Mouse (Mus musculus) CD4-positive, CD25-positive, alpha-beta regulatory T cell, adult 4 months (primary cell): Measurements from ENCODE around the gene Fbxo34. TPM values are rescaled to one million over a fixed set of nuclear protein-coding genes. Genes with fewer than 3 reads are reported as not detected.
"Not testable (repeated sequence)": the region's sequence is repeated elsewhere in the genome, so short reads cannot be mapped to it uniquely, and the experiment has no call there.

Experiments used
- ATAC-seq: one replicate; pipeline ENCODE4 v1.8.0; 2017
- polyA plus RNA-seq, 2 experiments: library from polyadenylated mRNA; unstranded; fragments of 100-300 nt; shearing (Covaris generic); gene quantifications; one replicate each; pipeline ENCODE4 v1.2.1; 2017

The Fbxo34 gene
- polyA plus RNA-seq, 2 experiments from 2014 or later = 9.5 to 16.1 TPM

DNA sequence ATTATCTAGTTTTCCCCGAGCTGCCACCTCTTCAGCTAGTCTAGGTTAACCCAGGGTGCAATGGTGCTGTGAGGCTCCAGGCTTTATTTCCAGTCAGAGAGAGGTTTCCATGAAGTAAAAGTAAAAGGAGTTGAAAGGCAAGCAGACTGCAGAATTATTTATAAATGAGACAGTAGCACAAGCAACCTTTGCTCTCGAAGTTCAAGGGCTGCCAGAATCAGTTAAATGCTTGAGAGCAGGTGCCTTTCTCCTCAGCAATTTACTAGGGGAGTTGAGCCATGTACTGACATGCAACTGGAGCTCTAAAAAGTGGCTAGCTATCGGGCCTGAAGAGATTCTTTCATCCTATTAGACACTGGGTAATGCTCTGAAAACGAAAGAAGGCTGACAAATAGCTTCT, 112.9 kb downstream of the Fbxo34 start:
- no peak for ATAC-seq

DNA sequence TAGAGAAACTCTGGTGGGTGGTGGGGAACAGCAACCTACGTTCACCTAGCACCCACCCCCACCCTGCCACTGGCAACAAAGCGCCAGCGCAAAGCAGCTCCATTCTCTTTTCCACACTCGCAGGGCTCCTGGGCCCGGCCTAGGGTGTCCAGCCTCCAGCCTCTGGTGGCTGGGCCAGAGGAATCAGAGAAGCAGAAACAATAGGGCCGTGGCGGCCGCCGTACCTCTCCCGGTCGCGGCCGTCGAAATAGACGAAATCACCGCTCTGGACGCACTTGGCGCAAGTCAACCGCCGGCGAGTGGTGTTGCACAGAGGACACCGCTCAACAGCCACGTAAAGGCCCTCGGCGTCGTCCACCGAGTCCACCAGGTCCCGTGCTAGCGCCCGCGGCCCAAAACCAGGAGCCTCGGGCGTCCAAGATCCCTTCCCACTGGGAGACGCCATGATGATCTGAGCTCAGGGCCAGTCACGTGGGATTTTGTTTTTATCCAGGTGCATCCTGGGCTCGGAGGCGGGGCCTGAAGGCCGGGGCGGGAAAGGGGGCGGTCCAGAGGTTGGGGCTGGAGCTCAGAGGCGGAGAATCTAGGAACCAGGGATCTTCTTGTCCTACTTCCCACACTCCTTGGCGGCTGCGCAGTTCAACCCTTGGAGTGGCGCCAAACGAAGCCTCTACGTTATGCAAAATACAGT, 117.9 kb downstream of the Fbxo34 start:
- peak; percentile 96 for ATAC-seq

DNA sequence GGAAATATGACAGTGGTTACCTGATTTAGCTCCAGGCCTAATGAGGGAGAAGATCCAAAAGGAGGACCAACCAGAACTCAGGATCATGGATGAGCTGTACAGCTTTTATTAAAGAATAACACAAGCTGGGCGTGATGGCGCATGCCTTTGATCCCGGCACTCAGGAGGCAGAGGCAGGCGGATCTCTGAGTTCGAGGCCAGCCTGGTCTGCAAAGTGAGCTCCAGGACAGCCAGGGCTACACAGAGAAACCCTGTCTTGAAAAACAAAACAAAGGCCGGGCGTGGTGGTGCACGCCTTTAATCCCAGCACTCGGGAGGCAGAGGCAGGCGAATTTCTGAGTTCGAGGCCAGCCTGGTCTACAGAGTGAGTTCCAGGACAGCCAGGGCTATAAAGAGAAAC, 120.3 kb downstream of the Fbxo34 start, which contains the start of gene Atg14:
Gene Atg14, minus strand, starts transcription at position 101 of the 400 bp plus-strand sequence.
- not testable (repeated sequence) for ATAC-seq

DNA sequence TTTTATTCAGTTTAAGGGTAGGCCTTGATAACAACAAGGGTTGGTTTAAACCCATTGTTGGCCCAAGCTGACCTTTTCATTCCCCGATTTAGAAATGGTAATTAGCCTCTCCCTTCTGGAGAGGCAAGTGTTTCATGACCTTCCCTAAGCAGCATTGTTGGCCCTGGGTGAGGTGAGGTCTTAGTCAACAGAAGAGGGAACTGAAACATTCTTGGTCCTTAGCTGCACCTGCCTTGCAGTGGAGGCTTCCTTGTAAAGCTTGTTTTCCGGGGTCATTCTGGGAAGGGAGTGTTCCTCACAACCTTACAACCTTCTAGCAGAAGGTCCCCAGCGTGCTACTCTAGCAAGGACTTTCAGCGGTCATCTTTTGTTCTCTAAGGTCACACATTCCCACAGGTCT, 122.5 kb downstream of the Fbxo34 start:
- ATAC-seq = no peak

DNA sequence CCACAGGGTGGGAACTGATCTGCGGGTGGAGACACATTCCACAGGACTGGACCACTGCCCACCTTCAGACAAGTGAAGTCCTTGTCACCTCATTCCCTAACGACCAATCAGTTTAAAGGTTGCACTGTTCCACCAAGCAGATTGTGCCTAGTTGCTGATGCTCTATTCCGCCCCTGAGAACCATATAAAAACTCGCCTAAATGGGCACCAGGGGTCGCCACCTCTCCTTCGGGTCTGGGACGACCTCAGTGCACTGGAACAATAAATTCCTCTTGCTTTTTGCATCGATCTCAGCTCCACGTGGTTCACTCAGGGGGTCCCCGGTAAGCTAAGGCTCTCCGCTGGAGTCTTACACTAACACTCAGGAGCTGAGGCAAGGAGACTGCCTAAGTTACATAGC, 124.5 kb downstream of the Fbxo34 start:
- no peak for ATAC-seq

DNA sequence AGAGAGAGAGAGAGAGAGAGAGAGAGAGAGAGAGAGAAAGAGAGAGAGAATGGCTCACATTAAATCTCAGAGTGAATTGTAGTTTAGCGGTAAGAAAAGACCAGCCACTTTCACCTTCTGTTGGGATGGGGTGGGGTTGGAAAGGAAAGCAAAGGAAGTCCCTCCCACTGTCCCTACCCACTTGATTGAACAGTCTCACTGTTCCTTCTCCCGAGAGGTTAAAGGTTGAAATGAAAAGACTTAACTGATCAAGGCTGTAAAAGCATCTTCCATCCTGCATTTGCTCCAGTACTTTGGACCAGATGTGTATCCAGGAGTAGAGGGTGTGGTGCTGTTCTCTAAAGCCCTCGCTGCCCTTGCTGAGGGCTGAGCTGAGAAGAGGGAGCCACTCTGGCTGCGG, 126.5 kb downstream of the Fbxo34 start:
- no peak for ATAC-seq

DNA sequence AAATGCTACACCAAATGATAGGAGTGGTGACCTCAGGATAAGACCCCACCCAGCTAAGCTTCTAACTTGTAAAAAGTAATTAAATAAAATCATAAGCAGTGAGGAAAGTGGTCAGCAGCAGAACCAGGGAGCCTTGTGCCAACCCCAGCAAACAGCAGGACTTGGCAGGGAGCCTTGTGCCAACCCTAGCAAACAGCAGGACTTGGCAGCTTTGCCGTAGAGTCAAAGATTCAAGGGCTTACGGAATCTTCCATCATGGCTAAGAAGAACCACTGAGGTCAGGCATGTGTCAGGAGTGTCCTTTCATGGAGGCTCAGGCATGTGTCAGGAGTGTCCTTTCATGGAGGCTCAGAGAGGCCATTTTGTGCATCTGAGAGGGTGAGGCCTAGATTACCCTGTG, 127.9 kb downstream of the Fbxo34 start:
- ATAC-seq = no peak

DNA sequence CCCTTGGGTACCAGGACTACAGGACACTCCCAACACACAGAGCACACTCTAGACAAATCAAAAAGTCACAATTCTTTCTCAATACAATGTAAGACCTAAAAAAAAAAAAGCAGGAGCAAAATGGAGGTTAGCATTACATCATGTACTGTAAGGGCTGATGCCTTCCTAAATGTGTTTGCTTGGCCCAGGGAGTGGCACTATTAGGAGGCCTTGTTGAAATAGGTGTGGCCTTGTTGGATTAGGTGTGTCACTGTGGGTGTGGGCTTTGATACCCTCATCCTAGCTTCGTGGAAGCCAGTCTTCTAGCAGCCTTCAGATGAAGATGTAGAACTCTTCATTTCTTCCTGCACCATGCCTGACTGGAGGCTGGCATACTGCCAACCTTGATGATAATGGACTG, 131.1 kb downstream of the Fbxo34 start:
- no peak for ATAC-seq

Other genes starting within 250 kb of the Fbxo34 start
- gene Wdhd1, start 173.6 kb upstream of the Fbxo34 start, polyA plus RNA-seq = 10 to 100 TPM; 12.2 to 20.7 TPM
- 1 to 10 TPM; 4.0 to 6.0 TPM for gene Socs4, start 173.5 kb upstream of the Fbxo34 start, polyA plus RNA-seq
- gene Mapk1ip1l, start 152.2 kb upstream of the Fbxo34 start, polyA plus RNA-seq = 10 to 100 TPM; 49.1 to 53.7 TPM
- gene Lgals3, start 82.7 kb upstream of the Fbxo34 start, polyA plus RNA-seq = 10 to 100 TPM; 12.5 to 13.6 TPM
- 10 to 100 TPM; 11.4 to 13.0 TPM for gene Dlgap5, start 32.0 kb upstream of the Fbxo34 start, polyA plus RNA-seq
- gene Atg14, start 120.2 kb downstream of the Fbxo34 start, polyA plus RNA-seq = 10 to 100 TPM; 12.9 to 23.0 TPM
- gene Ktn1, start 198.0 kb downstream of the Fbxo34 start, polyA plus RNA-seq = 10 to 100 TPM; 60.6 to 67.2 TPM